Mouse (Mus musculus) R1 (cell line): ENCODE measurements at regions not wholly inside any gene's neighbourhood (a gene's known extent, or its start where the extent isn't known, plus 50 kb on each side); places are given as distances from the start of the nearest gene placed in this dataset.

Experiments
- DNase-seq: peaks from one replicate; pipeline ENCODE4 v3.0.0-alpha.2; 2018; ENCODE audit warnings: low read depth, low spot score

DNA sequence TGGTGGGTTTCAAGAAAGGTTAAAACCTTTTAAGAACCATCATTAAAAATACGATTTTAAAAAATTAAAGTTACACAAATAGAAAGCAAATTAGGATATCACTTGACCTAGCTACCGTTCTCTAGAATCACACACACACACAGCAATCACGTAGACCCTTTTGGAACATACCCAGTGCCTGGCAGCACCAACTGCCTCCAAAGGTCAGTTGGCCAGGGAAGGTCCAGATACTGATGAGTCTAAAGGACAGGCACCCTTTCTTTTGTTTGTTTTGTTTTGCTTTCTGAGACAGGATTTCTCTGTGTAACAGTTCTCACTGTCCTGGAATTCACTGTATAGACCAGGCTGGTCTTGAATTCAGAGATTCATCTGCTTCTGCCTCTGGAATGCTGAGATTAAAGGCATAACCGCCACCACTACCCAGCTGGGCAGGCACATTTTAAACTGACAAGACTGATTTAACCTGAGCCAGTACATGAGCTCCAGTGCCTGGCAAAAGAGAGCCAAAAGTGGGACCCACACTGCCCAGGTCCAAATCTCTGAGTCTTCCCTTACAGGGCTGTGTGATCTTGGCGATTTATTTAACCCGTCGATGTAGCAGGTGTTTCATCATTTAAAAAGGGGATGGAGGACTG is 353.0 kb downstream of the Pmp22 start:
- no peak for DNase-seq

GRCm38 (mm10) chr11:63482593-63482992 is 353.8 kb downstream of the Pmp22 start:
- DNase-seq = no peak

- DNase-seq = no peak
Measured at GRCm38 (mm10) chr11:63487203-63487602, 358.4 kb downstream of the Pmp22 start.

- no peak for DNase-seq
Measured at GRCm38 (mm10) chr11:63502181-63502580, 373.4 kb downstream of the Pmp22 start.

DNA sequence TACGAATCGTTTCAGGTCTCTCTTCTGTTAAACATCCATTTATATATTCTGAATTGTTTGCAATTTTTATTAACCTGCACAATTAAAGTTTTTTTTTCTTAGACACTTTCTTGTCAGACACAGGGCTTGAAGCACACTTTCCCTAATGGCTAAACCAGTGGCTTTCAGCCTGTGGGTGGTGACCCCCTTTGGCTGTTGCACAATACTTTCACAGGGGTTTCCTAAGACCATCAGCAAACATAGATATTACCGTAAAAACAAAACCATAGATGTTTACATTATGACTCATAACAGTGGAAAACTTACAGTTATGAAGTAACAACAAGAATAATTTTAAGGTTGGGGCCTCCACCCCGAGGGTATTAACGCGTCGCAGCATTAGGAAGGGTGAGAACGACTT is 378.6 kb downstream of the Pmp22 start:
- no peak for DNase-seq

DNA sequence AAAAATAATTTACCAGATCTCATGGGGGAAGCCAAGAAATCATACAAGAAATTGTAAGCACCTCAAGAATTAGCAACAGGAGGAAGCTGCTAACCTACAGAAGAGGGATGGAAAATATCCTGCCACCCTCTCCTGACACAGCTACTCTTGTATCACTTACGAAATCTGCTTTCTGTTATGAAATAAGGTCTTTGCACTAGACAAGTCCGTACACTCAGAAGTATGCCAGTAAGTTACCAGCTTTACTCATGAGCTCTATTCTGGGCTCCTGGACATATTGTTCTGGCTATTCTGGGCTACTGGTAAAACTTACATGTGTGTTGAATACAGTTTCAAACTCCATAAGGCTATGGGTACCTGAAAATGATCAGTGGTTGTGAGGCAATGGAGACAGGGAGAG is 379.9 kb downstream of the Pmp22 start:
- no peak for DNase-seq

- DNase-seq = no peak
Measured at GRCm38 (mm10) chr11:63510611-63511010, 381.8 kb downstream of the Pmp22 start.

DNA sequence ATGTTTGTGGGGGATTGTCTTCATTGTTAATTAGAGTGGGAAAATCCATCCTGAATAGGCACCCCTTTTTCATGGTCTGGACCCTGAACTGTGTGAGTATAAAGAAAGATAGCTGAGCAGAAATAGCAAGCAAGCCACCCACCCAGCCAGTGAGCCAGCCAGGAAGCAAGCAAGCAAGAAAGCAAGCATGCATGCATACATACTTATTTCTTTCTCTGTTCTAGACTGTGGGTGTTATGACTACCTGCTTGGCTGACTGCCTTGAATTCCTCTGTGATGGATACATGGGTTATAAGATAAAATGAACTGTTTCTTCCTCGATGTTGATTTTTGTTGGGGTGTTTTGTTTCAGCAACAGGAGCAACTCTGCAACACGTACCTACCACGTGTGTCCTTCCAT is 385.8 kb downstream of the Pmp22 start:
- DNase-seq = no peak

DNA sequence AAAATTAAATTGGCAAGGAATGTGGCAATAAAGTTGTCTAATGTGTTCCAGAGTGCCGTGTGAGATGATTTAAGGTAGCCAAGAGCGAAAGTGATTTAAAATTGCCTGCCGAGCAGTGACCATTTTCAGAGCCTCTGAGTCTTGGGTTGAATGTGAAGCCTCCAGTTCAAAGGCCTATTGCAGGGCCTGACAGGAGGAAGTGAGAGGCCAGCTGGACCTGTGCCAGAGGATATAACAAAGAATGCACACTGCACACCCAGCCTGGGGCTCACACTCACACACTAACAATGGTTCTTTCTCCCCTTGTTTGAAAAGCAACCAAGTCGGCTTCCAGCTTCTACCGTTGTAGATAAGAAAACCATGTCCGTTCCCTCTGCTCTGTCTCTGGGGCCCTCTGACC is 390.1 kb downstream of the Pmp22 start:
- no peak for DNase-seq

GRCm38 (mm10) chr11:63524254-63524653 is 395.5 kb downstream of the Pmp22 start:
- DNase-seq = no peak

DNA sequence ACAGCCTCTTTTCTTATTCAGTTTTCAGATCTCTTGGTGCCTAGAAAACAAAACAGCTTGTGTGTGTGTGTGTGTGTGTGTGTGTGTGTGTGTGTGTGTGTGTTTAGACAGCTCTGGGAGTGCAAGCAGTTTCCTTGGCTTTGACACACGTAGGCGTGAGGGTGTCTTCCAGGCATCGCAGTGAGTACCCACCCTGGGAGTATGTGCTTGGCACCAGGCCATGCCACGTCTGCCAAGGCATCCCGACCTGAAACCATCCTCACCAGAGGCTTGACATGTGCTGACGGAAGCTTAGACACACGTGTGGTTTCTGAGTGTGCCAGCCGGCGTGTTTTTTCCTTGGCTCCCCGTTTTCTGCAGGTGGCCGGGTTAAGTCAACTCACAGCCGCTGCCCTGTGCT is 396.6 kb downstream of the Pmp22 start:
- DNase-seq = no peak

DNA sequence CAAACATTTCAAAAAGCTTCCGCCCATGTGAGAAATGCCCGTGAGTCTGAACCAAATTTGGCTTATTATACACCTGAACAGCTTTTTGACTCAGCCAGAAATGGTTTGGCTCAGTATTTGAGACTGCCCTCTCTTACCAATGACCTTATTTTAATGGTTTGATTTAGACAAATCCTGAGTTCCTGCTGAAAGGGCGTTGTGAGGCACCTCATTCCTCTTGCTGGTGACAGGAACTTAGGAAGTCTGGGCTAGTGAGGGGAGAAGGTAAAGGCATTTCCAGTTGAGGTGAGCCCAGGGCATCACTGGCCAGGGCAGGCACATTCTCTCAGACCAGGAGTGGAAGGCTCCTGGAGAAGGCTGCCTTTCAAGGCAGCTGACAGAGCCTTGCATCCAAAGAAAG is 396.1 kb downstream of the Hs3st3b1 start:
- no peak for DNase-seq

- no peak for DNase-seq
Measured at GRCm38 (mm10) chr11:63532752-63533151, 389.3 kb downstream of the Hs3st3b1 start.

- peak; percentile 90 for DNase-seq
Measured at GRCm38 (mm10) chr11:63533555-63534200, 388.4 kb downstream of the Hs3st3b1 start.

DNA sequence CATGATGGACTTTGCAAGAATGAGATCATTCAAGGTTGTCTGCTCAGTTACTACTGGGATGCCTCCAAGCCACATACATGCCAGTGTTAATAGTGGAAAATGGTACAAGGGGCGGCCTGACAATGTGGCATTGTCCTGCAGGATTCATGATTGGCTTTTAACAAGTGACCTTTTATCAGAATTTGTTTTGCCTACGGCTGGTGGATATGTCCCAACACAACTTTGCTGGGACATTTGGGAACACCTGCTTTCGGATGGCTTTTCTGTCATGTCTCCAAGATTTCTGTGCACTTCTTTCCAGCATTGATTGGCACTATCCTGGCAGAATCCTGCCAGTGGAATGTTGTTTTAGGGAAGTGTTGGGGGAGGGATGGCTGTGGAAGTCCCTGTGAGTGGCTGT is 384.4 kb downstream of the Hs3st3b1 start:
- no peak for DNase-seq

DNA sequence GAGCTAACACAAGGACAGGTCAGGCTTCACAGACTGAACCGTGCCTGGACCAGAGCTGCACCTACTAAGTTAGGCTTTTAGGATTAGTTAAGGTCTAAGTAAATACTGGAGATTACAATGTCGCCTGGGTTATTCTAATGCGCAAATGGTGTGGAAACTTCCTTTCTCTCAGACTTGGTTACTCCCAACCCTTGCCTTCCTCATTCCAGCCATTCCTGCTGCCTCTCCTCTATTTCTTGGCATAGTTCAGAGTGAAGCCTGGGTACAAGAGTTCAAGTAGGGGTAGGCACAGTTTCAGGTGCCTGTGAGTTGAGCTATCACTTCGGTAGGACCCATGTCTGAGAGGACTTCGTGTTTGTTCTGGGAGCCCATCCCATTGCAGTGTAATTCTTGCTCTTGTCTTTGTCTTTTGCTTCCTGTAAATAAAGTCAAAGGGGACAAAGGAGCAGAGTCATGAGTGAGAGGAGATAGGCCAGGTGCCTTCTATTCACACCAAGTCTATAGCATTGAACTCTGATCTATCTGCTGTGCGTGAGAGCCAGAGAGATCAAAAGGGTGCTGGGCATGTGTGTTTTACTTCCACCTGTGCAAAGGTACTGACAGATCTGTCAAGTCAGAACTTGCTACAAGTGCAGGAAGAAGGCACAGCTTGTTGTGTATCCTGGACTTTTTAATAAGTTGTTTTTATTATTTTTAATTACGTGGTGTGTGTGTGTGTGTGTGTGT is 378.0 kb downstream of the Hs3st3b1 start:
- DNase-seq = peak; percentile 46

DNA sequence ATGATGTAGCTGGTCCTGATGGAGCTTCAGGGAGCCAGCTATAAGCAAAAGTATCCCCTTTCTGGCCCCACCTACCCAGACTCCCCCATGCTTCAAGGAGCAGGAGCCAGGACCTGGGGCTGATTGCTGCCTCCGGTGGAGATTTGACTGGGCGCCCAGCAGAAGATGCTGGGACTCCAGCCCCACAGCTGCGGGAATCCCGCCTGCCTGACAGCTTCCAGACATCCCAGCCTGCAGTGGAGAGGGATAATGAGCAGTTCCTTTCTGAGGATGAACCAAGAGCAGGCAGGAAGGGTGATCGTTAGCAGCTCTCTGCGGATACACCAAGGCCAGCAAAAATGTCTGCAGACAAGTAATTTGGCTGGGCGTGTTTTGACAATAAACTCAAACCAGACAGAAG is 376.6 kb downstream of the Hs3st3b1 start:
- DNase-seq = no peak

GRCm38 (mm10) chr11:63560466-63560865 is 361.6 kb downstream of the Hs3st3b1 start:
- DNase-seq = no peak

DNA sequence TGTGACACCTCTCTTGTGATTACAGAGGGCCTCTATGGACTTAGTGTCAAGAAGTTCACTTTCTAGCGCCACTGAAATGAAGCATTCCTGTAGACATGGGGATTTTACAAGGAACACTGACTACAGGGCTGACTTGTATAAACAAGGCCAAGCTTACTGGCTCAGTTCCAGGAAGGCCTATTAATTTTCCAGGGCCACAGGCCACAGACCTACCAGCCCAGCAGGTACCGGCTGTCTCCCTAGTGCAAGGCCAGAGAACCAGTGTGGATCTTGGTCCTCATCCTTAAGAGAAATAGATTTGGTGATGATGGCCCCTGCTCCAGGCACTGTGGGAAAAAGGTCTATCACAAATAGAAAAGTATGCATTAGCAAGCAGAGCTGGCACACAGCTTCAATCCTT is 359.4 kb downstream of the Hs3st3b1 start:
- DNase-seq = no peak

GRCm38 (mm10) chr11:63565471-63566232 is 356.4 kb downstream of the Hs3st3b1 start:
- no peak for DNase-seq

GRCm38 (mm10) chr11:63569785-63570479 is 352.2 kb downstream of the Hs3st3b1 start:
- no peak for DNase-seq

GRCm38 (mm10) chr11:63570646-63571045 is 351.4 kb downstream of the Hs3st3b1 start:
- no peak for DNase-seq
